Mouse (Mus musculus): ENCODE results near the gene Olfr1107. TPM values are rescaled to one million over a fixed set of nuclear protein-coding genes. Genes with fewer than 3 reads are reported as not detected.

The Olfr1107 gene
- total and polyA plus RNA-seq, 3 experiments = not detected

DNA sequence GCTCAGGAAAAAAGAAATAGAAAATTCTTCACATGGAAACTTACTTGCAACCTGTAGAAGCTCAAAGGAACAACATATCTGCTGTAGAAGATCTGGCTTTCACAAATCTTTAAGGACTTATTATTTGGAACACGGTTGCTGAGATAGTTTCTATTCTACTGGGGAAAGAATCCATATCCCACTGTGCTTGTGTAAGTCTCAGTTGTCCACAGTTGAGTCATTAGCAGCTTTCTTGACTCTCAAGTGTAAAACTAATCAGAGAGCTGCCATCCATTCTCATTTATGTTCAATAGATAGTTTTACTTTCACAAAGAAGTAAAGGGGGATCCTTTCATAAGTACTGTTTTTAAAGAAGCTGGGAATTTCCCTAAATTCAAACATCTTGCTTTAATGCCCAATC is 20.3 kb upstream of the Olfr1107 start, which contains the start of gene Olfr1109:
Olfr1109 (minus strand) TSS at position 101 of the 400 bp plus-strand sequence.
- Histone ChIP-seq H3K27me3 (ENCODE audit: control insufficient read depth in 1 of 2, insufficient read depth in 2 of 2, low read length in 2 of 2) (no peaks in the 10 kb centered on the region), H3K4me1 (ENCODE audit: control insufficient read depth in 1 of 2, insufficient read depth in 2 of 2, low read length in 2 of 2) (no peaks in the 10 kb centered on the region), H3K9me3 (replicated peaks; ENCODE audit: insufficient read depth, low read length) (no peaks in the 10 kb centered on the region), H3K27ac (ENCODE audit: control insufficient read depth, low read depth, low read length) (no peak within 1 kb of the TSS), H3K36me3 (ENCODE audit: control insufficient read depth in 1 of 2, insufficient read depth in 2 of 2, low read length in 2 of 2) (no peaks in the 10 kb centered on the region), H3K9ac (ENCODE audit: control insufficient read depth, low read depth, low read length, poor library complexity, severe bottlenecking) (no peak within 1 kb of the TSS), H3K79me2 (ENCODE audit: control insufficient read depth, insufficient read depth, low read length, poor library complexity) (no peaks in the 10 kb centered on the region), H3K4me3 (ENCODE audit: control insufficient read depth in 1 of 2, insufficient read depth in 1 of 2, low read depth in 2 of 2, low read length in 2 of 2) (no peak within 1 kb of the TSS)
- no peak for DNase-seq (ENCODE audit: low read depth, low spot score)
- TF ChIP-seq NELFE (IDR thresholded peaks at IDR 0.05; ENCODE audit: low read depth, low read length) (no peak), NRF1 (IDR thresholded peaks at IDR 0.05; ENCODE audit: insufficient read depth, low read depth, low read length, poor library complexity, severe bottlenecking) (no peak), UBTF (IDR thresholded peaks at IDR 0.05; ENCODE audit: borderline replicate concordance, insufficient read depth, low read depth, low read length) (no peak), HCFC1 (IDR thresholded peaks at IDR 0.05; ENCODE audit: low read depth, low read length) (no peak), MAFK (IDR thresholded peaks at IDR 0.05; ENCODE audit: borderline replicate concordance, low read depth, low read length) (no peak), ZMIZ1 (IDR thresholded peaks at IDR 0.05; ENCODE audit: low read depth, low read length) (no peak), MEF2A (IDR thresholded peaks at IDR 0.05; ENCODE audit: extremely low read depth, insufficient replicate concordance, low read depth, low read length, poor library complexity, severe bottlenecking) (no peak), ETS1 (IDR thresholded peaks at IDR 0.05; ENCODE audit: low read depth, low read length) (no peak), MXI1 (IDR thresholded peaks at IDR 0.05; ENCODE audit: low read depth, low read length) (no peak), POLR2AphosphoS2 (IDR thresholded peaks at IDR 0.05; ENCODE audit: low read length) (no peak), ZC3H11A (IDR thresholded peaks at IDR 0.05; ENCODE audit: low read depth, low read length) (no peak), TCF12 (IDR thresholded peaks at IDR 0.05; ENCODE audit: low read depth, low read length) (no peak), ZKSCAN1 (IDR thresholded peaks at IDR 0.05; ENCODE audit: low read depth, low read length) (no peak), GATA1 (IDR thresholded peaks at IDR 0.05; ENCODE audit: low read depth, low read length) (no peak), USF1 (IDR thresholded peaks at IDR 0.05; ENCODE audit: low read depth, low read length) (no peak), CHD2 (IDR thresholded peaks at IDR 0.05; ENCODE audit: low read length) (no peak), SIN3A (IDR thresholded peaks at IDR 0.05; ENCODE audit: low read length) (no peak), MAX (IDR thresholded peaks at IDR 0.05; ENCODE audit: low read length) (no peak), RCOR1 (IDR thresholded peaks at IDR 0.05; ENCODE audit: low read depth, low read length) (no peak), TBP (IDR thresholded peaks at IDR 0.05; ENCODE audit: low read depth, low read length) (no peak)

DNA sequence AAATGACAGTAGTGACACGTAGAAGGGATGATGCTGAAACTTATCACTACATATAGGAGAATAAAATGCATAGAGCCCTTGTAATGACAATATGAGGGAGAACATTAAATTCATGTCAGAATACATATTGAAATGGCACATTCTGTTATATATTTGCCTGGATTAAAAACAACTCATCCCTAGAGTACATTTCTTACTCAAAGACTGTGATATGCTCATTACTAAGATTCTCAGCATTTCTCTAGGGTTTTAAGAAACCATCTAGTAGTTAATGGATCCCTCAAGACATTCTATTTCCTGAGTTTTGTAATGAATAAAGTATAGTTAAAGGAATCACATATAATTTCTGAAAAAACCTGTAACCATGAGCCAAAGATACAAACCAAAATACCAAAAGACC is 23.4 kb downstream of the Olfr1107 start, which contains the start of gene Olfr1106:
Olfr1106 (minus strand) TSS at position 101 of the 400 bp plus-strand sequence.
- no peak for DNase-seq (ENCODE audit: low read depth, low spot score)
- no peak within 1 kb of the TSS for H3K9ac ChIP-seq (ENCODE audit: control insufficient read depth, low read depth, low read length, poor library complexity, severe bottlenecking)
- H3K79me2 ChIP-seq (ENCODE audit: control insufficient read depth, insufficient read depth, low read length, poor library complexity) = no peaks in the 10 kb centered on the region
- no peaks in the 10 kb centered on the region for H3K36me3 ChIP-seq (ENCODE audit: control insufficient read depth in 1 of 2, insufficient read depth in 2 of 2, low read length in 2 of 2)
- no peak within 1 kb of the TSS for H3K27ac ChIP-seq (ENCODE audit: control insufficient read depth, low read depth, low read length)
- TF ChIP-seq E2F4 (IDR thresholded peaks at IDR 0.05; ENCODE audit: borderline replicate concordance, low read depth, low read length) (no peak), MEF2A (IDR thresholded peaks at IDR 0.05; ENCODE audit: extremely low read depth, insufficient replicate concordance, low read depth, low read length, poor library complexity, severe bottlenecking) (no peak), MYC (IDR thresholded peaks at IDR 0.05; ENCODE audit: low read depth, low read length) (no peak), GATA1 (IDR thresholded peaks at IDR 0.05; ENCODE audit: low read depth, low read length) (no peak)
- H3K27me3 ChIP-seq (ENCODE audit: control insufficient read depth in 1 of 2, insufficient read depth in 2 of 2, low read length in 2 of 2) = no peaks in the 10 kb centered on the region
- no peaks in the 10 kb centered on the region for H3K4me1 ChIP-seq (ENCODE audit: control insufficient read depth in 1 of 2, insufficient read depth in 2 of 2, low read length in 2 of 2)
- no peaks in the 10 kb centered on the region for H3K9me3 ChIP-seq (replicated peaks; ENCODE audit: insufficient read depth, low read length)
- H3K4me3 ChIP-seq (ENCODE audit: control insufficient read depth in 1 of 2, insufficient read depth in 1 of 2, low read depth in 2 of 2, low read length in 2 of 2) = no peak within 1 kb of the TSS

Measured in MEL (cell line).